Mouse (Mus musculus): ENCODE measurements around the gene Mgea5. TPM values are rescaled to one million over a fixed set of nuclear protein-coding genes. Genes with fewer than 3 reads are reported as not detected.
"Not testable (repeated sequence)": the region's sequence is repeated elsewhere in the genome, so short reads cannot be mapped to it uniquely, and the experiment has no call there.

Mgea5 gene
- polyA plus RNA-seq, 1 experiment from 2014 or later, result 113 TPM

DNA sequence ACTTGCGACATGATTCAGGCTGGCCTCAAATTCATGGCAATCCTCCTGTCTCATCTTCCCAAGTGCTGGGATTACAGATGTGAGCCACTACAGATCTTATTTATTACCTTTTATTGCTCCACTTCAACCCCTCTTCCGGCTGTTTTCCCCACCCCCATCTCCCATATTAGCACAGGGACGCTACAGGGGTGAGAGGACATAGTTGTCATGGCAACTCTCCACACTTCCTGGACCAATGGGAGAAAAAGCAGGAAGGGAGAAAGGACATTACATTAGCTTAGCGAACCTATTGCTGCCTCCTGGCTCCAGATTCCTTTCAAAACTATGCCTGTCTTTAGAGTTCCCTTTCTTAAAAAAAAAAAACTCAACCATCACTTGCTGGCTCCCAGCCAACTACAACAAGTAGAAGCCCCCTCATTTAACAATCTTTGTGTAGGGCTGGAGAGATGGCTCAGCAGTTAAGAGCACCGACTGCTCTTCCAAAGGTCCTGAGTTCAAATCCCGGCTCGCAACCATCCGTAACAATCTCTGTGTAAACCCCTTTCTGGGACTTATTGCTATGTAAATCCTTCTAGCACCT is 29.1 kb upstream of the Mgea5 start:
- 19% methylated on average over 8 of the region's 8 CpGs for WGBS
- H3K27ac ChIP-seq, result no peak overlapping the region
- ATAC-seq (ENCODE audit: low FRiP score), result no peak

DNA sequence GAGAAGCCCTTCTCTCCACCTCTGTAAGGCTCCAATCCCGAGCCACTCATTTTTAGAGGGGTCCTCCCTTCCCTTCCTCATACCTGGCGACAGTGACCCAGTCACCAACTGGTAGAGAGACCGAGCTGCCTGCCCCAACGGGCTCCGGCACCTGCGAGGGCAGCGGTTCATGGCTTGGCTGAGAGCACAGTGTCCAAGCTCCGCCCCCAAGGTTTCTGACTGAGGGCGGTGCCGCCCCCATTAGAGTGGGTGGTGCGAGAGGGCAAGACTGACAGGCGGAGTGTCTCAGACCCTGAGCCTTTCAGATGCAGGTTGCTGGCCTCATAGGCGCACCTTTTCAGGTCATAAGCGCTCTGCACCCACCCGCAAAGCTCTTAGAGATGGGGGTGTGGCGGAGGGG is 28.5 kb upstream of the Mgea5 start:
- Histone ChIP-seq H3K9me3 (replicated peaks) (no peaks in the 10 kb centered on the region), H3K9ac (peak overlapping the region; percentile 15; the same call in 1 of the 2 replicates), H3K4me3 (peak overlapping the region; percentile 25), H3K36me3 (no peaks in the 10 kb centered on the region), H3K4me1 (peaks cover 44% of the 10 kb centered on the region), H3K27ac (0 out of 2 replicates have a peak overlapping the region, but pooled peaks have one; percentile 12), H3K4me2 (replicated peaks) (peak overlapping the region; percentile 59), H3K27me3 (peaks cover 22% of the 10 kb centered on the region)
- 3% methylated on average over 16 of the region's 16 CpGs for WGBS
- no peak for ATAC-seq (ENCODE audit: low FRiP score)

More for the DNA sequence above, 29.1 kb upstream of the Mgea5 start:
- H3K9me3 ChIP-seq (replicated peaks), result no peaks in the 10 kb centered on the region
- H3K9ac ChIP-seq, result no peak overlapping the region
- H3K4me1 ChIP-seq, result peaks cover 44% of the 10 kb centered on the region
- H3K36me3 ChIP-seq, result no peaks in the 10 kb centered on the region
- H3K4me3 ChIP-seq, result peak overlapping the region; percentile 25
- peaks cover 22% of the 10 kb centered on the region for H3K27me3 ChIP-seq
- peak overlapping the region; percentile 59 for H3K4me2 ChIP-seq (replicated peaks)

DNA sequence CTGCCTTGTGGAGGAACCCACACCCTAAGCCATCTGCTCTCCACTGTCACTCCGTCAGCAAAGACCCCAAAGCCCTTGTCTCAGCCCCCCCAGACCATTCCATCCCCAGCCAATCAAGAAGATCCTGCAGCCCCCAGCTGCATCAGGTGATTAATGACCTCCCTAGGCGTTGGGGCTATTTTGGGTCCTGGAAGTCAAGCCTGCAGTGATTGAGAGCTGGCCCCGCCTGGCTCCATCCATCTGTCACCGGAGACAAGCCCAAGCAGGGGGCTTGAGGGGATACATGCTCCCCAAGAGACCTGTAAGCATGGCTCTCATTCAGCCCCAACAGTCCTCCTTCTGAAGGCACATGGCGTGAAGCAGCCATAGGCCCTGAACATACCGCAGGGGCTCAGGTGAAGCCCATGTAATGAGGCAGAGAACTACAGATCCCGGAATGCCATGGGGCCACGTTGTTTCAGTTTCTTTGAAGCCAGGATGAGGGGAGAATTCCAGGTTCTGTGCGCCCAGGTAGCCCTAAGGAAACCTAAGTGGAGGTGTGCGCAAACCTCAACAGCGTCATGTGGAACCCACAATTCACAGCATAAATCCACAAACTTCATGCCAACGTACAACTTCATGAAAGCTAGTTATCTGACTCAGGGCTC is 27.5 kb upstream of the Mgea5 start:
- Histone ChIP-seq H3K27me3 (peaks cover 22% of the 10 kb centered on the region), H3K4me2 (replicated peaks) (peak overlapping the region; percentile 59; the same call in 1 of the 2 replicates), H3K27ac (no peak overlapping the region), H3K4me3 (no peak overlapping the region), H3K9me3 (replicated peaks) (no peaks in the 10 kb centered on the region), H3K36me3 (no peaks in the 10 kb centered on the region), H3K4me1 (peaks cover 37% of the 10 kb centered on the region), H3K9ac (0 out of 2 replicates have a peak overlapping the region, but pooled peaks have one; percentile 13)
- ATAC-seq (ENCODE audit: low FRiP score), result no peak
- 60% methylated on average over 12 of the region's 12 CpGs for WGBS

DNA sequence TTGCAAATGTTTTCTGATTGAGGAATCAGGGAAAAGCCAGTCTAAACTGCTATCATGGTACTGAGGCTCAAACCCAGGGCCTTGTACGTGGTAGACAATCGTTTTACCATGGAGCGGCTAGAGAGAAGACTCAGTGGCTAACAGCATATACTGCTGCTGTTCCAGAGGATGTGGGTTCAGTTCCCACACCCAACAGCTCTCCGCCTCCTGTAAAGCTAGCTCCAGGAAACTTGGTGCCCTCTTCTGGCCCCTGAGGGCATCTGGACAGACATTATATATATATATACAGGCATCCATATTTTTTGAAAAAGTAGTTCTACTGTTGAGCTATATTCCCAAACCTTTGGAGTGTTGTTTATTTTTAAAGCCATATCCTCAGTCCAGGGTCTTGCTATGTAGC is 24.1 kb upstream of the Mgea5 start:
- WGBS, result 91% methylated on average over 4 of the region's 4 CpGs

DNA sequence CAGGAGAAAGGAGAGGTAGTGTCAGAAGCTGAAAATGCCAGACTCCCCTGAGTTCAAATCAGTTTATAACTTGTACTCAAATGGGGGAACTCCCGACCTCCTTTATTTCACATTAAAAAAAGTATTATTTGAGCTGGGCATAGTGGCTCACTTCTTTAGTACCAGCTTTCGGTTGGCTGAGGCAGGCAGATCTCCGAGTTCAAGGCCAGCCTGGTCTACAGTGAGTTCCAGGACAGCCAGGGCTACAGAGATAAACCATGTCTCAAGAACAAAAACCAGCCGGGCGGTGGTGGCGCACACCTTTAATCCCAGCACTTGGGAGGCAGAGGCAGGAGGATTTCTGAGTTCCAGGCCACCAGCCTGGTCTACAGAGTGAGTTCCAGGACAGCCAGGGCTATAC is 22.2 kb upstream of the Mgea5 start:
- not testable (repeated sequence) for H3K9me3 ChIP-seq (replicated peaks); H3K4me1 ChIP-seq; ATAC-seq (ENCODE audit: low FRiP score); H3K9ac ChIP-seq; H3K4me2 ChIP-seq (replicated peaks); H3K27ac ChIP-seq; H3K4me3 ChIP-seq; H3K36me3 ChIP-seq; H3K27me3 ChIP-seq
- 95% methylated on average over 6 of the region's 6 CpGs for WGBS

More for the DNA sequence above, 24.1 kb upstream of the Mgea5 start:
- H3K4me2 ChIP-seq (replicated peaks), result no peak overlapping the region
- no peak overlapping the region for H3K9ac ChIP-seq
- no peak overlapping the region for H3K27ac ChIP-seq
- ATAC-seq (ENCODE audit: low FRiP score), result no peak
- H3K36me3 ChIP-seq, result no peaks in the 10 kb centered on the region
- no peak overlapping the region for H3K4me3 ChIP-seq
- no peaks in the 10 kb centered on the region for H3K9me3 ChIP-seq (replicated peaks)
- H3K4me1 ChIP-seq, result peaks cover 19% of the 10 kb centered on the region
- H3K27me3 ChIP-seq, result 0 out of 2 replicates have a peak, but pooled peaks cover 6% of the 10 kb centered on the region

DNA sequence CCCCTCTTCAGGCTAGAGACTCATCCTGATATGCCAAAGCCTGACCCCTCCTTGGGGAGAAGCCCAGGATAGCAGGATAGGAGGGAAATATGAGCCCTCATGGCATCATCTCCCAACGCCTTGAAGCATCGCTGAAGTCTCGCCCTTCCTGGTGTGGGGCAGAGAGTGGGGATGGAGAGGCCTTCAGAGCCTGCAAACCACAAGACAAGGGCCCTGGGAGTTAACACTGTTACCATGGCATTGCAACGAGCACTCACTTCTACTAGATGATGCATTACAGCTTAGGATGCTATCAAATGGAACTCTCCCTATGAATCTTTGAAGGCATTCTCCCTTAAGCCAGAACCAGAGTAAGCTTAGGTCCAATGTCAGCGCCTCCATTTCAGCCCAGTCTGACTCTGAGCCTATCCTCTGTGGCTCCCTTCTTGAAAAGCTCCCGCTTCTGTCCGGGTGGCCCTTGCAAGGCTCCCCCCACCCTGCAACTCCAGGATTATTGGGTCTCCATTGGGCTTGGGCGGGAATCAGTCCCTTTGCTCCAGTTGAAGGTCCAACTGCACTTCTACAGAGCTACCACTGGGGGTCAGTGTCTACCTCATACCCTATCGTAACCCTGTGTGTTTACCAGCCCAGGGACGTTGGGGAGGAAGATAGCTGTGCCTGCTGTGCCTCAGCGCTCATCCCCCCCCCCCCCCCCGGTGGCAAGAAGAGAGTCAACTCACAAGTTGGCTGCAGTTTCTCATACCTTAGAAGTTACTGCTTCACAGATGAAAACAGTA is 21.1 kb upstream of the Mgea5 start:
- no peak overlapping the region for H3K27ac ChIP-seq
- H3K4me3 ChIP-seq, result no peak overlapping the region
- H3K4me2 ChIP-seq (replicated peaks), result peak overlapping the region; percentile 15; the same call in 1 of the 2 replicates
- H3K36me3 ChIP-seq, result no peaks in the 10 kb centered on the region
- ATAC-seq (ENCODE audit: low FRiP score), result no peak
- no peak overlapping the region for H3K9ac ChIP-seq
- 27% methylated on average over 12 of the region's 12 CpGs for WGBS
- H3K9me3 ChIP-seq (replicated peaks), result no peaks in the 10 kb centered on the region
- H3K4me1 ChIP-seq, result no peaks in the 10 kb centered on the region
- H3K27me3 ChIP-seq, result no peaks in the 10 kb centered on the region

DNA sequence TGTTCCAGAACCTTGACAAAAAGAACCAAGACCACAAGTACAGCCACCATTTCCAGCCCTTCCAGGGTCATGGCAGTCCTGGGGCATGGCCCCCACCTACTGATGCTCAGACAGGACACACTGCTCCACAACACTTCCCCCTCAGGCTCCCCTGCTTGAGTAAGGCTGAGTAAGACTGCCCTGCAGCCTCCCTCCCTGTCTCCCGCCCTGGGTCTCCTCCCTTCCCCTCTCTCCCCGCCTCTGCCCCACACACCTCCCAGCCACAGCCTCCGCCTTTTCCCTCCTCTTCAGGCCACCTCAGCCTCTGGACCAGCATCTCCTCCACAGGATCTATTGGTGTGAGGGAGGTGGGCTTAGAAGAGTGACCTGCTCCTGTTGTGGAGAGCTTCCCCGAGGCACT is 19.8 kb upstream of the Mgea5 start:
- H3K4me2 ChIP-seq (replicated peaks), result no peak overlapping the region
- no peak for ATAC-seq (ENCODE audit: low FRiP score)
- H3K27ac ChIP-seq, result no peak overlapping the region
- H3K9me3 ChIP-seq (replicated peaks), result no peaks in the 10 kb centered on the region
- H3K4me1 ChIP-seq, result no peaks in the 10 kb centered on the region
- H3K27me3 ChIP-seq, result no peaks in the 10 kb centered on the region
- H3K4me3 ChIP-seq, result no peak overlapping the region
- no peak overlapping the region for H3K9ac ChIP-seq
- WGBS, result 30% methylated on average over 4 of the region's 4 CpGs
- no peaks in the 10 kb centered on the region for H3K36me3 ChIP-seq

DNA sequence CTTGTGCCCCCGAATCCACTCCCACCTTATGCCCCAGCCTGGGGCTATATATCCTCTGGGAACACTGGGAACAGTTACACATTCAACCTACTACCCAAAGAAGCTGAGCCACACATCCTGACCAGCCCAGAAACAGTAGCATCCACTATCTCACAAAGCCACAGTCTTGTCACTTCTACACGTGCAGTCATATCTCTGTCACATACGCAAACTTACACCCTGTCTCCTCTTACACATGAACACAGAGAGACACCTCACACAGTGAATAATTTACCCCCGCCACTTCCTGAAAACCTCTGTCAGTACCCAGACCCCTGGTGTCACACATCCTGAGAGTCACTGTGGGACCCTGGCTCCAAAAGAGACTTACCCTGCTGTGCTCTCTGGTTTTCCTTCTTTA is 19.1 kb upstream of the Mgea5 start:
- no peak overlapping the region for H3K4me2 ChIP-seq (replicated peaks)
- no peaks in the 10 kb centered on the region for H3K4me1 ChIP-seq
- H3K9ac ChIP-seq, result no peak overlapping the region
- no peaks in the 10 kb centered on the region for H3K36me3 ChIP-seq
- H3K9me3 ChIP-seq (replicated peaks), result no peaks in the 10 kb centered on the region
- no peak for ATAC-seq (ENCODE audit: low FRiP score)
- no peaks in the 10 kb centered on the region for H3K27me3 ChIP-seq
- WGBS, result 72% methylated on average over 4 of the region's 4 CpGs
- H3K4me3 ChIP-seq, result no peak overlapping the region
- H3K27ac ChIP-seq, result no peak overlapping the region

DNA sequence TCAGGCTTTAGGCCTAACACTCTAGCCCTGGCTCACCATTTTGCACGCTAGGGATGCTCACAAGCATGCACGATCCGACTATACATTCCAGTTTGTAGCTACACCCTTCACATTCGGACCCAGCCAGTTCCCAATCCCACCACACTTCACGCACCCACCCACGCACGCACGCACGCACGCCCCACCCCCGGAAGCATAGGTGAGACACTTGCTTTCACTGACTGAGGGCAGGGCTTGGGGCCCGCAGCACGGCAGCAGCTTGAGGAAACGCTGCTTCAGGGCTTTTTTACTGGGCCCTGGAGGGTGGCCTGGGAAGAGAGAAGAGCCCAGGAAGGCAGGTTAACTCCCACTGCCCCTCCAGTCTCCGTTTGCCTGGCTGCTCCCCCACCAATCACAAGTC is 13.2 kb upstream of the Mgea5 start:
- H3K4me3 ChIP-seq, result no peak overlapping the region
- peaks cover 10% of the 10 kb centered on the region for H3K4me1 ChIP-seq
- no peaks in the 10 kb centered on the region for H3K36me3 ChIP-seq
- ATAC-seq (ENCODE audit: low FRiP score), result no peak
- no peak overlapping the region for H3K9ac ChIP-seq
- H3K9me3 ChIP-seq (replicated peaks), result no peaks in the 10 kb centered on the region
- WGBS, result 79% methylated on average over 15 of the region's 15 CpGs
- H3K27ac ChIP-seq, result no peak overlapping the region
- H3K27me3 ChIP-seq, result no peaks in the 10 kb centered on the region
- no peak overlapping the region for H3K4me2 ChIP-seq (replicated peaks)

DNA sequence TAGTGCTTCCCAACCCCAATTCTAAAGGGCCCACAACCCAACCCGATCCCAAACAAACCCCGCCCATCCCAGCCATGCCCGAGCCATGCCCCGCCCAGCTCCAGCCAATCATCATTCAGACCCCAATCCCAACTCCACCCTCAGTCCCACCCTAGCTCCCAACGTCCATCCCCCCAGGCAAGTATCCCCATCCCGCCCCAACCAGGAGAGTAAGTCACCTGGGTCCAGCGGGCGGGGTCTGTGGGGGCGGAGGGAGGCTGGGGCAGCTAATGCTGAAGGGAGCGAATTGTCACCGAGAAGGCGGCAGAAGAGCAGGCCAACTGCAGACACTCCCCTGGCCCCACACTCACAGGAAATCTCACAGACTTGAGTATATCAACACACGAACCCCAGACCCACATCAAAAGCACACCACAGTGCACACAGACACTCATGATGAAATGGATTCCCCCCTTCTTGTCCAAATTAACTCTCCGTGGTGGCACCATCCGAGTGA is 12.5 kb upstream of the Mgea5 start:
- H3K4me3 ChIP-seq, result peak overlapping the region; percentile 10; the same call in 1 of the 2 replicates

DNA sequence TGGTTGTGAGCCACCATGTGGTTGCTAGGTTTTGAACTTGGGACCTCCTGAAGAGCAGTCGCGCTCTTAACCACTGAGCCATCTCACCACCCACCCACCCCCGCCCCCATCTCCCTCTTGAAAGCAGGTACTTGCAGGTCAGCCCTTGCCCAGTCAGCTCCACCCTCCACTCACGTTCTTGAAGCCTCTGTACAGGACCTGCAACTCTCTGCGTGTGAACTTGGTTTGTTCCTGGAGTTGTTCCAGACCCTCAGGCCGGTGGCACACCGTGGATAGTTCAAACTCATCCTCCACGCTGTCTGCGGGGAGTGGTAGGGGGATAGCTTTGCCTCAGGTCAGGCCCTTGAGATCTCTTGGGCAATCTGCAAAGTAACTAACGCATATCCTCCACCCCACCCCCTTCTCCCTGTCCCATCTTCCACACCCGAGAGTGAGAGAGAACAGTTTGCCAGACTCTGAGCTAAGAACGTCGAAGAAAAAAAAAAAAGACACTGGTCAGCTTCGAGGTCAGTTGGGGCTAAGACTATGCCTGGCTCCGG is 11.8 kb upstream of the Mgea5 start:
- H3K9ac ChIP-seq, result no peak overlapping the region
- no peaks in the 10 kb centered on the region for H3K9me3 ChIP-seq (replicated peaks)
- H3K27me3 ChIP-seq, result no peaks in the 10 kb centered on the region
- peaks cover 10% of the 10 kb centered on the region for H3K4me1 ChIP-seq
- H3K27ac ChIP-seq, result no peak overlapping the region
- H3K4me2 ChIP-seq (replicated peaks), result peak overlapping the region; percentile 46
- H3K36me3 ChIP-seq, result no peaks in the 10 kb centered on the region
- WGBS, result 31% methylated on average over 15 of the region's 15 CpGs
- no peak for ATAC-seq (ENCODE audit: low FRiP score)
- 0 out of 2 replicates have a peak overlapping the region, but pooled peaks have one; percentile 10 for H3K4me3 ChIP-seq

More for the DNA sequence above, 12.5 kb upstream of the Mgea5 start:
- Histone ChIP-seq H3K4me1 (peaks cover 10% of the 10 kb centered on the region), H3K27ac (no peak overlapping the region), H3K9me3 (replicated peaks) (no peaks in the 10 kb centered on the region), H3K4me2 (replicated peaks) (peak overlapping the region; percentile 46), H3K27me3 (no peaks in the 10 kb centered on the region), H3K36me3 (no peaks in the 10 kb centered on the region), H3K9ac (no peak overlapping the region)
- ATAC-seq (ENCODE audit: low FRiP score), result no peak
- 13% methylated on average over 15 of the region's 15 CpGs for WGBS

DNA sequence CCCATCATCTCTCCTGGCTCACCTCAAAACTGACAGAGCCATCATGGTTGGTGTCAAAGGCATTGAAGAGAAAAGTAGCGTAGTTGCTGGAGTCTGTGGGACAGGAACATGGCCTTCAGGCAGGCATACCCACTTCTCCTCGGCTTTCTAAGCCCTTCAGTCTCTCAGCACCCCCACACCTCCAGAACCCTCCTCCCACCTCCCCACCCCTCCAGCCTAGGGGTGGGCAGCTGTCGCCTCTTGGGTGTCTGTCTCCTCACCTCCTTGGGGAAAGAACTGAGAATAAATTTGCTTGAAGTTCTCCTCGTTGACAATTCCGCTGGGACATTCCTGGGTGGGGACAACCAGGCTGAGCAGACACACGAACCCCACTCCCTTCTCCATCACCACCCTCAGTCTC is 11.1 kb upstream of the Mgea5 start:
- no peak overlapping the region for H3K4me2 ChIP-seq (replicated peaks)
- H3K4me1 ChIP-seq, result peaks cover 10% of the 10 kb centered on the region
- no peak for ATAC-seq (ENCODE audit: low FRiP score)
- H3K9me3 ChIP-seq (replicated peaks), result no peaks in the 10 kb centered on the region
- 75% methylated on average over 6 of the region's 6 CpGs for WGBS
- no peaks in the 10 kb centered on the region for H3K27me3 ChIP-seq
- no peak overlapping the region for H3K9ac ChIP-seq
- no peak overlapping the region for H3K27ac ChIP-seq
- H3K4me3 ChIP-seq, result no peak overlapping the region
- no peaks in the 10 kb centered on the region for H3K36me3 ChIP-seq
